Mouse (Mus musculus) lung, postnatal 0 days (tissue): ENCODE measurements at regions not wholly inside any gene's neighbourhood (a gene's known extent, or its start where the extent isn't known, plus 50 kb on each side); places are given as distances from the start of the nearest gene placed in this dataset.

ENCODE experiments used
- CTCF ChIP-seq: IDR thresholded peaks from 2 replicates; pipeline ENCODE4 v1.5.1; 2016; ENCODE audit warnings: antibody characterized with exemption, mild to moderate bottlenecking
- EP300 ChIP-seq: IDR thresholded peaks from 2 replicates; pipeline ENCODE4 v1.6.1; 2016; ENCODE audit warnings: antibody characterized with exemption, mild to moderate bottlenecking, control low read depth

DNA sequence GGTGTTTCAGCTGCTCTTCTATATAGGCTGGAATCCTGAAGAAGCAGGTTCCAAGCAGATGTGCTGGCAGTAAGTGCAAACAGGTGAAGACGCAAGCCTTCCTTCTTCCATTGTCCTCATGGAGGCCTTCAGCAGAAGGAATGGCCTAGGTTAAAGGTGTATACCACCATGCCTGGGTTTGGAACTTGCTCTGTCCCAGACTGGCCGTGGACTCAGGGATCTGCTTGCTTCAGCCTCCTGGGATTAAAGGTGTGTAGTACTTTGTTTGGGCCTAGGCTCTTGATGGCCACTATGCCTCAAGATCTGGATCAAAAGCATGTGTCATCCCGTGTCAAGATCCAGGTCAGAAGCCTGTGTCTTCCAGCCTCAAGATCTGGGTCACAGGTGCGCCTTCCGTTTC is 257.0 kb upstream of the Nr5a2 start:
- TF ChIP-seq CTCF (no peak), EP300 (no peak)
